Mouse (Mus musculus) hindbrain, embryonic 12.5 days (tissue): ENCODE measurements at regions not wholly inside any gene's neighbourhood (a gene's known extent, or its start where the extent isn't known, plus 50 kb on each side); places are given as distances from the start of the nearest gene placed in this dataset.

Experiments used
- ATAC-seq: fragments of 200-750 bp; cut with Nextera tagmentation; 2 replicates; pipeline ENCODE4 v1.8.0; 2017; ENCODE audit warnings: moderate TSS enrichment; ENCODE audit not compliant: low FRiP score
- H3K27ac ChIP-seq: fragments of 300-500 bp; sonication (generic); 2 replicates; pipeline ENCODE4 v1.5.1; 2016; ENCODE audit warnings: mild to moderate bottlenecking
- H3K27me3 ChIP-seq: fragments of 300-500 bp; sonication (generic); 2 replicates; pipeline ENCODE4 v1.6.1; 2016; ENCODE audit warnings: mild to moderate bottlenecking
- H3K36me3 ChIP-seq: fragments of 300-500 bp; sonication (generic); 2 replicates; pipeline ENCODE4 v1.6.1; 2016; ENCODE audit warnings: mild to moderate bottlenecking
- H3K4me1 ChIP-seq: fragments of 300-500 bp; sonication (generic); 2 replicates; pipeline ENCODE4 v1.6.1; 2016
- H3K4me2 ChIP-seq: fragments of 300-500 bp; sonication (generic); replicated peaks from 2 replicates; pipeline ENCODE4 v1.6.1; 2016; ENCODE audit warnings: mild to moderate bottlenecking
- H3K4me3 ChIP-seq: fragments of 300-500 bp; sonication (generic); 2 replicates; pipeline ENCODE4 v1.5.1; 2016; ENCODE audit warnings: mild to moderate bottlenecking
- H3K9ac ChIP-seq: fragments of 300-500 bp; sonication (generic); 2 replicates; pipeline ENCODE4 v1.6.1; 2016; ENCODE audit warnings: mild to moderate bottlenecking, moderate library complexity
- H3K9me3 ChIP-seq: fragments of 300-500 bp; sonication (generic); replicated peaks from 2 replicates; pipeline ENCODE4 v1.6.1; 2016; ENCODE audit warnings: mild to moderate bottlenecking
- WGBS: fragments of 180-500 bp; shearing (Covaris S2); methylation state at CpG from one replicate; pipeline ENCODE4 v1.1.7; 2016; 5-methylcytosine and 5-hydroxymethylcytosine counted together

GRCm38 (mm10) chr13:103430589-103430988, 96.3 kb upstream of the Mast4 start:
- 90% methylated on average over 3 of the region's 3 CpGs for WGBS
- no peak overlapping the region for H3K27ac ChIP-seq
- H3K27me3 ChIP-seq = no peaks in the 10 kb centered on the region
- H3K36me3 ChIP-seq = no peaks in the 10 kb centered on the region
- H3K9ac ChIP-seq = no peak overlapping the region
- no peaks in the 10 kb centered on the region for H3K4me1 ChIP-seq
- H3K9me3 ChIP-seq = no peaks in the 10 kb centered on the region
- no peak overlapping the region for H3K4me2 ChIP-seq
- no peak overlapping the region for H3K4me3 ChIP-seq
- no peak for ATAC-seq

GRCm38 (mm10) chr13:103424011-103424410, 89.7 kb upstream of the Mast4 start:
- H3K36me3 ChIP-seq = no peaks in the 10 kb centered on the region
- H3K9ac ChIP-seq = no peak overlapping the region
- no peak for ATAC-seq
- 84% methylated on average over 7 of the region's 7 CpGs for WGBS
- H3K27ac ChIP-seq = no peak overlapping the region
- H3K9me3 ChIP-seq = no peaks in the 10 kb centered on the region
- no peak overlapping the region for H3K4me3 ChIP-seq
- H3K27me3 ChIP-seq = no peaks in the 10 kb centered on the region
- no peaks in the 10 kb centered on the region for H3K4me1 ChIP-seq
- H3K4me2 ChIP-seq = no peak overlapping the region

GRCm38 (mm10) chr13:103423417-103423816, 89.1 kb upstream of the Mast4 start:
- WGBS = 85% methylated on average over 8 of the region's 8 CpGs
- no peak for ATAC-seq
- no peaks in the 10 kb centered on the region for H3K9me3 ChIP-seq

GRCm38 (mm10) chr13:103422997-103423396, 88.7 kb upstream of the Mast4 start:
- ATAC-seq = no peak
- Histone ChIP-seq H3K4me1 (no peaks in the 10 kb centered on the region), H3K27me3 (no peaks in the 10 kb centered on the region), H3K9ac (no peak overlapping the region), H3K27ac (no peak overlapping the region), H3K36me3 (no peaks in the 10 kb centered on the region), H3K4me2 (no peak overlapping the region), H3K9me3 (no peaks in the 10 kb centered on the region), H3K4me3 (no peak overlapping the region)
- 87% methylated on average over 8 of the region's 8 CpGs for WGBS

More at GRCm38 (mm10) chr13:103423417-103423816, 89.1 kb upstream of the Mast4 start:
- no peaks in the 10 kb centered on the region for H3K27me3 ChIP-seq
- no peaks in the 10 kb centered on the region for H3K4me1 ChIP-seq
- no peak overlapping the region for H3K27ac ChIP-seq
- H3K9ac ChIP-seq = no peak overlapping the region
- no peak overlapping the region for H3K4me2 ChIP-seq
- H3K36me3 ChIP-seq = no peaks in the 10 kb centered on the region
- no peak overlapping the region for H3K4me3 ChIP-seq

- 86% methylated on average over 3 of the region's 3 CpGs for WGBS
- ATAC-seq = no peak
Observed at GRCm38 (mm10) chr13:103419146-103419545, 84.8 kb upstream of the Mast4 start.

GRCm38 (mm10) chr13:103417256-103417655, 83.0 kb upstream of the Mast4 start:
- Histone ChIP-seq H3K9me3 (no peaks in the 10 kb centered on the region), H3K9ac (no peak overlapping the region), H3K4me3 (no peak overlapping the region), H3K4me2 (no peak overlapping the region), H3K27ac (no peak overlapping the region), H3K4me1 (no peaks in the 10 kb centered on the region), H3K27me3 (no peaks in the 10 kb centered on the region), H3K36me3 (no peaks in the 10 kb centered on the region)
- no peak for ATAC-seq
- 86% methylated on average over 5 of the region's 5 CpGs for WGBS

More at GRCm38 (mm10) chr13:103419146-103419545, 84.8 kb upstream of the Mast4 start:
- Histone ChIP-seq H3K4me3 (no peak overlapping the region), H3K27ac (no peak overlapping the region), H3K4me1 (no peaks in the 10 kb centered on the region), H3K27me3 (no peaks in the 10 kb centered on the region), H3K36me3 (no peaks in the 10 kb centered on the region), H3K4me2 (no peak overlapping the region), H3K9me3 (no peaks in the 10 kb centered on the region), H3K9ac (no peak overlapping the region)

GRCm38 (mm10) chr13:103415335-103415734, 81.0 kb upstream of the Mast4 start:
- H3K4me2 ChIP-seq = no peak overlapping the region
- no peaks in the 10 kb centered on the region for H3K36me3 ChIP-seq
- no peak overlapping the region for H3K9ac ChIP-seq
- no peak overlapping the region for H3K27ac ChIP-seq
- no peak overlapping the region for H3K4me3 ChIP-seq
- no peak for ATAC-seq
- WGBS = 66% methylated on average over 4 of the region's 4 CpGs
- H3K9me3 ChIP-seq = no peaks in the 10 kb centered on the region
- H3K27me3 ChIP-seq = no peaks in the 10 kb centered on the region
- H3K4me1 ChIP-seq = no peaks in the 10 kb centered on the region

GRCm38 (mm10) chr13:103412566-103412965, 78.3 kb upstream of the Mast4 start:
- Histone ChIP-seq H3K9me3 (no peaks in the 10 kb centered on the region), H3K36me3 (no peaks in the 10 kb centered on the region), H3K4me2 (no peak overlapping the region), H3K27me3 (no peaks in the 10 kb centered on the region), H3K4me1 (no peaks in the 10 kb centered on the region), H3K4me3 (no peak overlapping the region), H3K9ac (no peak overlapping the region), H3K27ac (no peak overlapping the region)
- WGBS = 96% methylated on average over 2 of the region's 2 CpGs
- ATAC-seq = no peak

- Histone ChIP-seq H3K9ac (no peak overlapping the region), H3K4me1 (no peaks in the 10 kb centered on the region), H3K4me2 (no peak overlapping the region), H3K36me3 (no peaks in the 10 kb centered on the region), H3K27me3 (no peaks in the 10 kb centered on the region), H3K9me3 (no peaks in the 10 kb centered on the region), H3K4me3 (no peak overlapping the region), H3K27ac (no peak overlapping the region)
- 89% methylated on average over 7 of the region's 7 CpGs for WGBS
- no peak for ATAC-seq
Observed at GRCm38 (mm10) chr13:103409286-103409685, 75.0 kb upstream of the Mast4 start.

- Histone ChIP-seq H3K4me2 (no peak overlapping the region), H3K4me1 (no peaks in the 10 kb centered on the region), H3K9me3 (no peaks in the 10 kb centered on the region), H3K27ac (no peak overlapping the region), H3K9ac (no peak overlapping the region), H3K4me3 (no peak overlapping the region), H3K36me3 (no peaks in the 10 kb centered on the region), H3K27me3 (no peaks in the 10 kb centered on the region)
- ATAC-seq = no peak
- WGBS = 91% methylated on average over 2 of the region's 2 CpGs
Observed at GRCm38 (mm10) chr13:103396526-103397020, 62.3 kb upstream of the Mast4 start.

GRCm38 (mm10) chr13:103396099-103396498, 61.8 kb upstream of the Mast4 start:
- H3K27me3 ChIP-seq = no peaks in the 10 kb centered on the region
- no peak for ATAC-seq
- no peaks in the 10 kb centered on the region for H3K36me3 ChIP-seq
- no peaks in the 10 kb centered on the region for H3K9me3 ChIP-seq
- 89% methylated on average over 9 of the region's 9 CpGs for WGBS
- H3K4me3 ChIP-seq = no peak overlapping the region
- H3K4me2 ChIP-seq = no peak overlapping the region
- no peak overlapping the region for H3K27ac ChIP-seq
- no peaks in the 10 kb centered on the region for H3K4me1 ChIP-seq
- no peak overlapping the region for H3K9ac ChIP-seq

GRCm38 (mm10) chr13:103392581-103392980, 58.3 kb upstream of the Mast4 start:
- no peak overlapping the region for H3K27ac ChIP-seq

GRCm38 (mm10) chr13:103391396-103391795, 57.1 kb upstream of the Mast4 start:
- Histone ChIP-seq H3K27me3 (no peaks in the 10 kb centered on the region), H3K4me1 (no peaks in the 10 kb centered on the region), H3K36me3 (no peaks in the 10 kb centered on the region), H3K9me3 (no peaks in the 10 kb centered on the region), H3K27ac (no peak overlapping the region), H3K4me2 (no peak overlapping the region), H3K4me3 (no peak overlapping the region), H3K9ac (no peak overlapping the region)
- ATAC-seq = no peak
- WGBS = 90% methylated on average over 4 of the region's 4 CpGs

More at GRCm38 (mm10) chr13:103392581-103392980, 58.3 kb upstream of the Mast4 start:
- H3K4me3 ChIP-seq = no peak overlapping the region
- H3K4me1 ChIP-seq = no peaks in the 10 kb centered on the region
- H3K9me3 ChIP-seq = no peaks in the 10 kb centered on the region
- no peaks in the 10 kb centered on the region for H3K27me3 ChIP-seq
- ATAC-seq = no peak
- H3K36me3 ChIP-seq = no peaks in the 10 kb centered on the region
- 75% methylated on average over 3 of the region's 3 CpGs for WGBS
- no peak overlapping the region for H3K9ac ChIP-seq
- no peak overlapping the region for H3K4me2 ChIP-seq
